Mouse (Mus musculus): ENCODE results near the gene Nrp1. TPM values are rescaled to one million over a fixed set of nuclear protein-coding genes. Genes with fewer than 3 reads are reported as not detected.

The Nrp1 gene
- polyA plus RNA-seq, 1 experiment from 2014 or later, result 70.5 TPM

DNA sequence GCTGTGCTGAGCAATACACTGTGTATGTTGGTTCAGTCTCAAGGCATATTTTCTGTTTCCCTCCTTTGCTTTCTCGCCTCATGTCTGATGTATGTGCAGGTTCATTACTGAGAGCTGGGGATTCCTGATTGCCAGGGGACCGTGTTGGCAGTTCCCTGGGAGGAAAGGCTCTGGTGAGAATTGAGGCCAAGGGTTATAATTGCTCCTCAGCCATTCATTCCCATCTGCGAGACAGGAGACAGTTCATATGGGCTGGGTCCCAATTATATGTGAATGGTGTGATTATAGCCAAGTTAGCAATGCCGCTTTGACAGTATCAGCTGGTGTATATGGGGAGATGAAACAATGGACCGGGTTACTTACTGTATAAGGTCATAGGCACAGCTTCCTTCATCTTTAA is 14.3 kb downstream of the Nrp1 start:
- Histone ChIP-seq H3K4me1 (0 out of 2 replicates have a peak, but pooled peaks cover 8% of the 10 kb centered on the region), H3K27ac (no peak overlapping the region), H3K9ac (no peak overlapping the region), H3K36me3 (no peaks in the 10 kb centered on the region), H3K4me3 (no peak overlapping the region), H3K4me2 (replicated peaks) (no peak overlapping the region), H3K27me3 (no peaks in the 10 kb centered on the region), H3K9me3 (no peaks in the 10 kb centered on the region)
- WGBS, result 81% methylated on average over 5 of the region's 5 CpGs
- no peak for ATAC-seq (ENCODE audit: insufficient number of reproducible peaks, insufficient read depth, low FRiP score, low TSS enrichment)

GRCm38 (mm10) chr8:128373418-128373817 is 15.0 kb downstream of the Nrp1 start:
- Histone ChIP-seq H3K4me2 (replicated peaks) (no peak overlapping the region), H3K9me3 (no peaks in the 10 kb centered on the region), H3K36me3 (no peaks in the 10 kb centered on the region), H3K9ac (no peak overlapping the region), H3K27me3 (no peaks in the 10 kb centered on the region), H3K4me1 (0 out of 2 replicates have a peak, but pooled peaks cover 8% of the 10 kb centered on the region), H3K27ac (no peak overlapping the region), H3K4me3 (no peak overlapping the region)
- no peak for ATAC-seq (ENCODE audit: insufficient number of reproducible peaks, insufficient read depth, low FRiP score, low TSS enrichment)
- 83% methylated on average over 6 of the region's 6 CpGs for WGBS

DNA sequence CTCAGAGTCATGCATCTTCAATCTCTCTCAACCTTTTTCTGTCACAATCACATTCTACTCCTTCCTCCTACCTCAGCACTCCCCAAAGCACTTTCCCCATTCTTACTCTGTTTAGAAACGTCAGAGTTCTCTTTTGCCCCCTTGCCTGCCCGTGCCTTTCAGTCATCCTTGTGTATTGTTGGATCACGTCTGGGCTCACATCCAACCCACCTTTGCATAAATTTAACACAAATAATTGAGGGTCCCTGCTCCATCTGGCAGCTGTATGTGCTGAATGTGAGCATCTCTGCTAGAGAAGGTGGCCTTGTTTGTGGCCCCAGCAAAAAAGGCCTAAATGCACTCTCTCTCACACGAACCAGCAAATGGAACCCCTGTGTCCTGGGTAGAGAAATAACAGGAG is 16.9 kb downstream of the Nrp1 start:
- H3K4me2 ChIP-seq (replicated peaks), result no peak overlapping the region
- no peak for ATAC-seq (ENCODE audit: insufficient number of reproducible peaks, insufficient read depth, low FRiP score, low TSS enrichment)
- H3K9ac ChIP-seq, result no peak overlapping the region
- no peaks in the 10 kb centered on the region for H3K27me3 ChIP-seq
- H3K9me3 ChIP-seq, result no peaks in the 10 kb centered on the region
- no peak overlapping the region for H3K27ac ChIP-seq
- no peaks in the 10 kb centered on the region for H3K36me3 ChIP-seq
- H3K4me3 ChIP-seq, result no peak overlapping the region
- 65% methylated on average over 4 of the region's 4 CpGs for WGBS
- H3K4me1 ChIP-seq, result 0 out of 2 replicates have a peak, but pooled peaks cover 8% of the 10 kb centered on the region

- Histone ChIP-seq H3K9ac (no peak overlapping the region), H3K27me3 (no peaks in the 10 kb centered on the region), H3K9me3 (no peaks in the 10 kb centered on the region), H3K4me2 (replicated peaks) (no peak overlapping the region), H3K36me3 (no peaks in the 10 kb centered on the region), H3K4me1 (peaks cover 4% of the 10 kb centered on the region; the same call in 1 of the 2 replicates), H3K4me3 (no peak overlapping the region), H3K27ac (no peak overlapping the region)
- ATAC-seq (ENCODE audit: insufficient number of reproducible peaks, insufficient read depth, low FRiP score, low TSS enrichment), result no peak
- WGBS, result 48% methylated on average over 3 of the region's 3 CpGs
These were observed 24.8 kb downstream of the Nrp1 start for GRCm38 (mm10) chr8:128383176-128383575.

GRCm38 (mm10) chr8:128384366-128384765 is 26.0 kb downstream of the Nrp1 start:
- H3K36me3 ChIP-seq, result no peaks in the 10 kb centered on the region
- no peaks in the 10 kb centered on the region for H3K27me3 ChIP-seq
- no peaks in the 10 kb centered on the region for H3K9me3 ChIP-seq
- 53% methylated on average over 2 of the region's 2 CpGs for WGBS
- ATAC-seq (ENCODE audit: insufficient number of reproducible peaks, insufficient read depth, low FRiP score, low TSS enrichment), result no peak
- H3K4me3 ChIP-seq, result no peak overlapping the region
- H3K4me1 ChIP-seq, result peaks cover 4% of the 10 kb centered on the region; the same call in 1 of the 2 replicates
- no peak overlapping the region for H3K27ac ChIP-seq
- no peak overlapping the region for H3K4me2 ChIP-seq (replicated peaks)
- no peak overlapping the region for H3K9ac ChIP-seq

GRCm38 (mm10) chr8:128384921-128385332 is 26.5 kb downstream of the Nrp1 start:
- ATAC-seq (ENCODE audit: insufficient number of reproducible peaks, insufficient read depth, low FRiP score, low TSS enrichment), result no peak
- Histone ChIP-seq H3K4me2 (replicated peaks) (no peak overlapping the region), H3K27ac (0 out of 2 replicates have a peak overlapping the region, but pooled peaks have one; percentile 23), H3K4me1 (peaks cover 4% of the 10 kb centered on the region; the same call in 1 of the 2 replicates), H3K27me3 (no peaks in the 10 kb centered on the region), H3K4me3 (no peak overlapping the region), H3K9me3 (no peaks in the 10 kb centered on the region), H3K9ac (no peak overlapping the region), H3K36me3 (no peaks in the 10 kb centered on the region)
- 42% methylated on average over 5 of the region's 5 CpGs for WGBS

DNA sequence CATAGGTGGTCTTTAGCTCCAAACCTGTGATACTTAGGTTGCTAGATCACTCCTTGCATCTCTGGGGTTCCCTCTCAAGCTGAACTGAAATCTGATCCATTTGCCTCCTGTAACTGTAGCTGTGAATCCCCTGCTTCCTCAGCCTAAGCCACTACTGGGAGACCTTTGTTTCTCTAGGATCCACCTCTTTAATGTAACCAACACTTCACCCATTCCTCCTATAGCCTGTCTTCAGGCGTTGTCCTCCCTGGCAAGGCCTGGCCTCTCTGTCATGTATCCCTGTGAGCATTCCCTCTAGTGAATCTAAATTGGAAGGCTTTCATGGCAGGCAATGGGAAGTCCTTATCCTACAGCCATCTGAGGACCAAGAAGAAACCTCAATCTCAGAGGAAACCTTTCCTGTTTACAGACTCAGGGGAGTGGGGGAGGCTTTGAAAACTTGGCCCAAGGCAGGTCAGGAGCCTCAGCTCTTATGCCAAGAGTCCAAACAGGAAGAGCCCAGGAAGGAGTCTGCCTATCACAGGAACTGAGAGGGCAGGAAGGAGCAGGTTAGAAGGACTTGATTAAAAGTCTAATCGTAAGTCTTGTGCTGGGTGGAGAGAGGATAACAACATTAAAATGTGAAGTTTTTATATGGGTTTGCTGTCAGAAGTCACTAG is 28.7 kb downstream of the Nrp1 start:
- H3K4me3 ChIP-seq, result no peak overlapping the region
- no peak overlapping the region for H3K9ac ChIP-seq
- ATAC-seq (ENCODE audit: insufficient number of reproducible peaks, insufficient read depth, low FRiP score, low TSS enrichment), result no peak
- WGBS, result 53% methylated on average over 2 of the region's 2 CpGs
- no peaks in the 10 kb centered on the region for H3K9me3 ChIP-seq
- no peaks in the 10 kb centered on the region for H3K36me3 ChIP-seq
- no peak overlapping the region for H3K4me2 ChIP-seq (replicated peaks)
- peaks cover 4% of the 10 kb centered on the region; the same call in 1 of the 2 replicates for H3K4me1 ChIP-seq
- no peaks in the 10 kb centered on the region for H3K27me3 ChIP-seq
- 0 out of 2 replicates have a peak overlapping the region, but pooled peaks have one; percentile 20 for H3K27ac ChIP-seq

- Histone ChIP-seq H3K27me3 (no peaks in the 10 kb centered on the region), H3K9me3 (no peaks in the 10 kb centered on the region), H3K4me3 (no peak overlapping the region), H3K9ac (no peak overlapping the region), H3K27ac (no peak overlapping the region), H3K4me1 (no peaks in the 10 kb centered on the region), H3K4me2 (replicated peaks) (no peak overlapping the region), H3K36me3 (no peaks in the 10 kb centered on the region)
- ATAC-seq (ENCODE audit: insufficient number of reproducible peaks, insufficient read depth, low FRiP score, low TSS enrichment), result no peak
These were observed 32.4 kb downstream of the Nrp1 start for GRCm38 (mm10) chr8:128390759-128391158.

- Histone ChIP-seq H3K27me3 (no peaks in the 10 kb centered on the region), H3K36me3 (no peaks in the 10 kb centered on the region), H3K4me3 (no peak overlapping the region), H3K9me3 (no peaks in the 10 kb centered on the region), H3K27ac (no peak overlapping the region), H3K4me1 (no peaks in the 10 kb centered on the region), H3K4me2 (replicated peaks) (no peak overlapping the region), H3K9ac (no peak overlapping the region)
- ATAC-seq (ENCODE audit: insufficient number of reproducible peaks, insufficient read depth, low FRiP score, low TSS enrichment), result no peak
- 79% methylated on average over 4 of the region's 4 CpGs for WGBS
These were observed 32.9 kb downstream of the Nrp1 start for GRCm38 (mm10) chr8:128391182-128391760.

DNA sequence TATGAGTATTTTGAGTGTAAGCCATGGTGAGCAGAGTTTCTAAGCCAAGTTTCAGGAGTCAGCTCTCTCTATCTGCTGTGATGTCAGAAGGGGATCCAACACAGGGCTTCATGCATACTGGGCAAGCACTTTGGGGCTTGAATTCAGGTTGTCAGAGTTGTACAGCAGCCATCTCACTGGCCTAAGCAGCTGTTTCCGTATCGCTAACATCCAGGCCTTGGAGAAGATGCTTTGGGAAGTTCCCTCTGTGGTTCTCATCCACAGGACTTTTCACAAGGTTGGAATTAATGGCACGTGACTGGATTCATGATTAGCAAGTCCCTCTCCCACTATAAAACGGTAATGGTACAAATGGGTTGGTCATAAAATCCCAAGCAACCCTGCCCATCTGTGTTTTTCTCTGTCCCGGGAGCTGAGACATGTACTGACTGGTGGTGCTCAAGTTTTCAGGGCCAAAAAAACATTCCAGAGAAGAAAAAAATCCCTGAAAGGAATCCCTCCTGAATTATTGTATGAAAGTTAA is 36.3 kb downstream of the Nrp1 start:
- Histone ChIP-seq H3K4me2 (replicated peaks) (no peak overlapping the region), H3K36me3 (no peaks in the 10 kb centered on the region), H3K27me3 (no peaks in the 10 kb centered on the region), H3K27ac (no peak overlapping the region), H3K9me3 (no peaks in the 10 kb centered on the region), H3K4me3 (no peak overlapping the region), H3K4me1 (peaks cover 8% of the 10 kb centered on the region; the same call in 1 of the 2 replicates), H3K9ac (no peak overlapping the region)
- ATAC-seq (ENCODE audit: insufficient number of reproducible peaks, insufficient read depth, low FRiP score, low TSS enrichment), result no peak
- WGBS, result 82% methylated on average over 5 of the region's 5 CpGs

GRCm38 (mm10) chr8:128396968-128397367 is 38.6 kb downstream of the Nrp1 start:
- H3K9ac ChIP-seq, result no peak overlapping the region
- H3K4me3 ChIP-seq, result no peak overlapping the region
- no peak overlapping the region for H3K4me2 ChIP-seq (replicated peaks)
- no peak overlapping the region for H3K27ac ChIP-seq
- no peaks in the 10 kb centered on the region for H3K36me3 ChIP-seq
- no peak for ATAC-seq (ENCODE audit: insufficient number of reproducible peaks, insufficient read depth, low FRiP score, low TSS enrichment)
- no peaks in the 10 kb centered on the region for H3K27me3 ChIP-seq
- H3K9me3 ChIP-seq, result no peaks in the 10 kb centered on the region
- peaks cover 8% of the 10 kb centered on the region; the same call in 1 of the 2 replicates for H3K4me1 ChIP-seq
- WGBS, result 42% methylated on average over 7 of the region's 7 CpGs

DNA sequence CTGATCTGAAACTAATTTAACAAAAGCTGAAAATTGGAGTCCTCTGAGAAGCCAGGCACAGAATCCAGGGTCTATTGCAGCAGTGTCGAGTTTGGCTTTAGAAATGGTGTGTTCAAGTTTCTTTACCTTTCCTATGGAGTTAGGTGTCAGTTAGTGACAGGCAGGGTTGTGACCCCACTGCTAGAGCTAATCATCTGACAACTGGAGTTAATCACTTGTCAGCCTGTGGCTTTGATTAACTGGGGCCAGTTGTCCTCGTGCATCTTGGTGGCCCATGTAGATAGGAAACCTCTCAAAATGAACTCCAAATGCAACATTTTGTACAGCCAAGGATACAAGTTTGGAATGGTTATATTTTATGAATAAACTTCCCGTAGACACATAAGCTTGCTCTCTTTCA is 39.0 kb downstream of the Nrp1 start:
- no peak overlapping the region for H3K9ac ChIP-seq
- peaks cover 8% of the 10 kb centered on the region; the same call in 1 of the 2 replicates for H3K4me1 ChIP-seq
- no peaks in the 10 kb centered on the region for H3K9me3 ChIP-seq
- WGBS, result 24% methylated on average over 3 of the region's 3 CpGs
- no peak overlapping the region for H3K27ac ChIP-seq
- ATAC-seq (ENCODE audit: insufficient number of reproducible peaks, insufficient read depth, low FRiP score, low TSS enrichment), result no peak
- no peaks in the 10 kb centered on the region for H3K36me3 ChIP-seq
- no peak overlapping the region for H3K4me2 ChIP-seq (replicated peaks)
- no peak overlapping the region for H3K4me3 ChIP-seq
- H3K27me3 ChIP-seq, result no peaks in the 10 kb centered on the region

Measured in embryonic facial prominence, embryonic 12.5 days (tissue).